Mouse (Mus musculus): ENCODE measurements around the gene Capn12.

DNA sequence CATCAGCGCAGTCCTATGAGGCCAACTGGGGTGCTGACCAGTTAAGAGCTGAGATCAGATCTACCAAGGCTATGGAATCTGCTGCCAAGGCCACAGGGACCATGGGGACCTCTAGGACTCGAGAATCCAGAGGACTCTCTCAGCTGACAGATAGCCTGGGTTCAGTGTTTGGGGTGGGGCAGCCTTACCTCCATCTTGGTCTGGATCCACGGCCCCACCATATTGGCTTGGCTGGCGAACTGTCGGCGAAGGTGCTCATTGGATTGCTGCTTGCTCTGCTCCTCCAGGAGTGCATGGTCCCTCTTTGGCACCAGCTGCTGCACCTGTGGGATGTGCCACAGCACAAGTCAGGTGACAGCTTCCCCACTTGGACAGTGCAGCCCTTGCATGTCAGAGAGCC lies 16.4 kb downstream of the Capn12 start:
- TF ChIP-seq POLR2A (IDR thresholded peaks at IDR 0.05; ENCODE audit: low read depth, low read length) (no peak), JUND (conservative IDR thresholded peaks at IDR 0.05; ENCODE audit: low read depth, low read length) (no peak), CTCF (conservative IDR thresholded peaks at IDR 0.05 in 1 of 2, IDR thresholded peaks at IDR 0.05 in 1 of 2; ENCODE audit: low read depth in 2 of 2, low read length in 2 of 2) (no peak), NRF1 (IDR thresholded peaks at IDR 0.05; ENCODE audit: low read depth, low read length) (no peak), CHD1 (IDR thresholded peaks at IDR 0.05; ENCODE audit: low read depth, low read length) (no peak), MYC (IDR thresholded peaks at IDR 0.05; ENCODE audit: low read depth, low read length) (no peak), MAFK (IDR thresholded peaks at IDR 0.05; ENCODE audit: insufficient replicate concordance, low read length) (no peak), USF1 (IDR thresholded peaks at IDR 0.05; ENCODE audit: low read depth, low read length) (no peak), ZKSCAN1 (IDR thresholded peaks at IDR 0.05; ENCODE audit: borderline replicate concordance, low read depth, low read length) (no peak)
